Mouse (Mus musculus): ENCODE measurements at regions not wholly inside any gene's neighbourhood (a gene's known extent, or its start where the extent isn't known, plus 50 kb on each side); places are given as distances from the start of the nearest gene placed in this dataset.
"Not testable (repeated sequence)": the region's sequence is repeated elsewhere in the genome, so short reads cannot be mapped to it uniquely, and the experiment has no call there.

DNA sequence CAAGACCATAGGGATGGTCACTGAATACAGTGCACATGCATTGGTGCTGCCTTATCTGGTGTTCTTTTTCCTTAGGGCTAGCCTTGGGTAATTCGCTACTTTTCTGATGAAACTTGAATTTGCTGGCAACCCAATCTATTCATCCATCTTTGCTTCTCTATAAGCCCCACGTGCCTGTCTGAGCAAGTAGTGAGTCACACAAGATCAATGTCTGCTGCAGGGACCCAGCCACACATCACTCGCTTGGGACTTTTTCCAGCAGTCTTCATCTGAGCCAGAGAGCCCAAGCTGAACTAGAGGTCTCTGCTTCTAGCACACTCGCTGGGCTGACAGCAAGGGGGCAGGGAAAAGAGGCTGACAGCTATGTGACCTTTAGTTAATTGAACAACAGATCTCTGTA is 464.3 kb upstream of the Nmur2 start:
- Histone ChIP-seq H3K9me3 (ENCODE audit: control insufficient read depth, low read length) (no peaks in the 10 kb centered on the region), H3K4me3 (ENCODE audit: low read depth, low read length) (no peak overlapping the region), H3K36me3 (ENCODE audit: control insufficient read depth, insufficient read depth, low read length) (no peaks in the 10 kb centered on the region), H3K4me1 (ENCODE audit: control insufficient read depth, insufficient read depth, low read length) (no peaks in the 10 kb centered on the region), H3K9ac (ENCODE audit: low read length) (no peak overlapping the region), H3K27ac (ENCODE audit: low read depth, low read length) (no peak overlapping the region), H3K4me2 (no peak overlapping the region), H3K27me3 (ENCODE audit: control insufficient read depth, insufficient read depth, low read length) (no peaks in the 10 kb centered on the region)
- ATAC-seq (ENCODE audit: low FRiP score) (no peak), DNase-seq (ENCODE audit: low spot score, missing footprints) (no peak)
- 79% methylated on average over 4 of the region's 4 CpGs for WGBS

DNA sequence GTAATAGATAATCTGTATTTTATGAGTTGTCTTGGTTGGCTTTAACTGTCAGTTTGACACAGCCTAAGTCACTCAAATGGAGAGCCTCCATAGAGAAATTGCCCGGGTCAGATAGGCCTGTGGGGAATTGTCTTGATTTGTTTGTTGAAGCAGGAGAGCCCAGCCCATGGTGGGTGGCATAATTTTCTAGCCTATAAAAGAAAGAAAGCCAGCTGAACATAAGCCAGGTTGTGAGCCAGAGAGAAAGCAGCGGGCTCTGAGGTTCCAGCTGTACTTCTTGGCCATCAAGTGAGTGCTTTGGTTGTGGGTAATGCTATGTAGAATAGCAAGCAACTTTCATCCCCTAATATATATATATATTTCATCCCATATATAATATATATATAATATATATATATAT is 474.1 kb upstream of the Nmur2 start:
- no peaks in the 10 kb centered on the region for H3K9me3 ChIP-seq (ENCODE audit: control insufficient read depth, low read length)

DNA sequence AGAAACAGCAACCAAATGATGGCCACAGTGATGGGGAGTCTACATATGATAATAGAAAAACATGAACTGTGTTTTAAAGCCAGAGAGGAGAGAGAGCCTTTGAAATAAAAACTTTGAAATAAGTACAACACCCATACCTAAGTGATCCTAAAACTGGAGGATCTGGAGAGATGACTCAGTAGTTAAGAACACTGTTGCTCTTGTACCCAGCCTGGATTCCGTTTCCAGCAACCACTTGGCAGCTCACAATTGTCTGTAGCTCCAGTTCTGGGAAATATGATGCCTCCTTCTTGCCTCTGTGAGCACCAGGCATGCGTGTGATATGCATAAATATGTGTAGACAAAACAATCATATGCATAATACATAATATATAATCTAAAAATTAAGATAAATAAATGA is 477.7 kb upstream of the Nmur2 start:
- Histone ChIP-seq H3K9me3 (ENCODE audit: control insufficient read depth, low read length) (no peaks in the 10 kb centered on the region), H3K9ac (ENCODE audit: low read length) (no peak overlapping the region), H3K36me3 (ENCODE audit: control insufficient read depth, insufficient read depth, low read length) (no peaks in the 10 kb centered on the region), H3K4me1 (ENCODE audit: control insufficient read depth, insufficient read depth, low read length) (no peaks in the 10 kb centered on the region), H3K27me3 (ENCODE audit: control insufficient read depth, insufficient read depth, low read length) (no peaks in the 10 kb centered on the region), H3K4me3 (ENCODE audit: low read depth, low read length) (no peak overlapping the region), H3K4me2 (no peak overlapping the region), H3K27ac (ENCODE audit: low read depth, low read length) (no peak overlapping the region)
- WGBS: 81% methylated on average over 2 of the region's 2 CpGs
- ATAC-seq (ENCODE audit: low FRiP score): no peak
- DNase-seq (ENCODE audit: low spot score, missing footprints): no peak

More for the DNA sequence above, 474.1 kb upstream of the Nmur2 start:
- Histone ChIP-seq H3K4me3 (ENCODE audit: low read depth, low read length) (no peak overlapping the region), H3K9ac (ENCODE audit: low read length) (no peak overlapping the region), H3K36me3 (ENCODE audit: control insufficient read depth, insufficient read depth, low read length) (no peaks in the 10 kb centered on the region), H3K27me3 (ENCODE audit: control insufficient read depth, insufficient read depth, low read length) (no peaks in the 10 kb centered on the region), H3K27ac (ENCODE audit: low read depth, low read length) (no peak overlapping the region), H3K4me2 (no peak overlapping the region), H3K4me1 (ENCODE audit: control insufficient read depth, insufficient read depth, low read length) (no peaks in the 10 kb centered on the region)
- WGBS: 73% methylated on average over 2 of the region's 2 CpGs
- DNase-seq (ENCODE audit: low spot score, missing footprints) (no peak), ATAC-seq (ENCODE audit: low FRiP score) (no peak)

GRCm38 (mm10) chr11:56550736-56551135 is 460.5 kb upstream of the Gria1 start:
- DNase-seq (ENCODE audit: low spot score, missing footprints): no peak
- H3K9me3 ChIP-seq (ENCODE audit: control insufficient read depth, low read length): no peaks in the 10 kb centered on the region
- WGBS: 54% methylated on average over 4 of the region's 4 CpGs

GRCm38 (mm10) chr11:56556332-56556731 is 454.9 kb upstream of the Gria1 start:
- H3K4me3 ChIP-seq (ENCODE audit: low read depth, low read length): no peak overlapping the region
- H3K27me3 ChIP-seq (ENCODE audit: control insufficient read depth, insufficient read depth, low read length): no peaks in the 10 kb centered on the region
- H3K9me3 ChIP-seq (ENCODE audit: control insufficient read depth, low read length): no peaks in the 10 kb centered on the region
- H3K4me1 ChIP-seq (ENCODE audit: control insufficient read depth, insufficient read depth, low read length): no peaks in the 10 kb centered on the region
- no peak for DNase-seq (ENCODE audit: low spot score, missing footprints)
- no peaks in the 10 kb centered on the region for H3K36me3 ChIP-seq (ENCODE audit: control insufficient read depth, insufficient read depth, low read length)
- no peak overlapping the region for H3K27ac ChIP-seq (ENCODE audit: low read depth, low read length)
- H3K4me2 ChIP-seq: no peak overlapping the region
- 76% methylated on average over 1 of the region's 1 CpGs for WGBS
- ATAC-seq (ENCODE audit: low FRiP score): no peak
- H3K9ac ChIP-seq (ENCODE audit: low read length): no peak overlapping the region

More at GRCm38 (mm10) chr11:56550736-56551135, 460.5 kb upstream of the Gria1 start:
- Histone ChIP-seq H3K27ac (ENCODE audit: low read depth, low read length) (no peak overlapping the region), H3K36me3 (ENCODE audit: control insufficient read depth, insufficient read depth, low read length) (no peaks in the 10 kb centered on the region), H3K4me3 (ENCODE audit: low read depth, low read length) (no peak overlapping the region), H3K27me3 (ENCODE audit: control insufficient read depth, insufficient read depth, low read length) (no peaks in the 10 kb centered on the region), H3K4me2 (no peak overlapping the region), H3K9ac (ENCODE audit: low read length) (no peak overlapping the region), H3K4me1 (ENCODE audit: control insufficient read depth, insufficient read depth, low read length) (no peaks in the 10 kb centered on the region)
- no peak for ATAC-seq (ENCODE audit: low FRiP score)

GRCm38 (mm10) chr11:56580028-56580427 is 431.2 kb upstream of the Gria1 start:
- DNase-seq (ENCODE audit: low spot score, missing footprints) (no peak), ATAC-seq (ENCODE audit: low FRiP score) (no peak)
- no peaks in the 10 kb centered on the region for H3K4me1 ChIP-seq (ENCODE audit: control insufficient read depth, insufficient read depth, low read length)
- WGBS: 89% methylated on average over 5 of the region's 5 CpGs
- H3K4me2 ChIP-seq: no peak overlapping the region
- H3K27me3 ChIP-seq (ENCODE audit: control insufficient read depth, insufficient read depth, low read length): no peaks in the 10 kb centered on the region
- no peak overlapping the region for H3K27ac ChIP-seq (ENCODE audit: low read depth, low read length)
- H3K9ac ChIP-seq (ENCODE audit: low read length): no peak overlapping the region
- H3K36me3 ChIP-seq (ENCODE audit: control insufficient read depth, insufficient read depth, low read length): no peaks in the 10 kb centered on the region
- H3K4me3 ChIP-seq (ENCODE audit: low read depth, low read length): no peak overlapping the region
- no peaks in the 10 kb centered on the region for H3K9me3 ChIP-seq (ENCODE audit: control insufficient read depth, low read length)

DNA sequence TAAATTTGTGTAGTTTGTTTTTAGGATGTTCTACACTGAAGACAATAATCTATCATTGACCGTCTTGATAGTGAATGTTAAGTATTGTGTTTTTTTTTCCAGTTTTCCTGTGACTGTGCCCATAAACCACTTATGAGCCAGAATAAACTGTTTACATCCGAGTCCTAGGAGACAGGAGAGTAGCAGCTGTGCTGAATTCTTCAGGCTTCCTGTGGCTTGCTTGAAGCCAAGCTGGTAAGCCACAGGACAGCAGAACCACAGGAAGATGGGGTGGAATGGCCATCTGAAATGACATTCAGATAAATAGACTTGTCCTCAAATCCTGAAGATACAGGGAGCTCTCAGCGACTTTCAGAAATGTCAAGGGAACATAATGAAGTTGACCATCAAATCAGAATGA is 428.1 kb upstream of the Gria1 start:
- no peaks in the 10 kb centered on the region for H3K9me3 ChIP-seq (ENCODE audit: control insufficient read depth, low read length)
- no peak overlapping the region for H3K4me3 ChIP-seq (ENCODE audit: low read depth, low read length)
- no peaks in the 10 kb centered on the region for H3K4me1 ChIP-seq (ENCODE audit: control insufficient read depth, insufficient read depth, low read length)
- no peaks in the 10 kb centered on the region for H3K36me3 ChIP-seq (ENCODE audit: control insufficient read depth, insufficient read depth, low read length)
- no peak overlapping the region for H3K27ac ChIP-seq (ENCODE audit: low read depth, low read length)
- DNase-seq (ENCODE audit: low spot score, missing footprints): no peak
- ATAC-seq (ENCODE audit: low FRiP score): no peak
- 74% methylated on average over 3 of the region's 3 CpGs for whole genome bisulfite sequencing
- no peaks in the 10 kb centered on the region for H3K27me3 ChIP-seq (ENCODE audit: control insufficient read depth, insufficient read depth, low read length)
- no peak overlapping the region for H3K4me2 ChIP-seq
- H3K9ac ChIP-seq (ENCODE audit: low read length): no peak overlapping the region

GRCm38 (mm10) chr11:56593435-56593834 is 417.8 kb upstream of the Gria1 start:
- not testable (repeated sequence) for H3K27ac ChIP-seq (ENCODE audit: low read depth, low read length); H3K4me2 ChIP-seq; H3K27me3 ChIP-seq (ENCODE audit: control insufficient read depth, insufficient read depth, low read length); DNase-seq (ENCODE audit: low spot score, missing footprints); H3K4me1 ChIP-seq (ENCODE audit: control insufficient read depth, insufficient read depth, low read length); H3K4me3 ChIP-seq (ENCODE audit: low read depth, low read length); H3K9me3 ChIP-seq (ENCODE audit: control insufficient read depth, low read length); H3K36me3 ChIP-seq (ENCODE audit: control insufficient read depth, insufficient read depth, low read length); H3K9ac ChIP-seq (ENCODE audit: low read length)
- ATAC-seq (ENCODE audit: low FRiP score): peak; percentile 79; the same call in 1 of the 2 replicates
- WGBS: 79% methylated on average over 2 of the region's 6 CpGs

DNA sequence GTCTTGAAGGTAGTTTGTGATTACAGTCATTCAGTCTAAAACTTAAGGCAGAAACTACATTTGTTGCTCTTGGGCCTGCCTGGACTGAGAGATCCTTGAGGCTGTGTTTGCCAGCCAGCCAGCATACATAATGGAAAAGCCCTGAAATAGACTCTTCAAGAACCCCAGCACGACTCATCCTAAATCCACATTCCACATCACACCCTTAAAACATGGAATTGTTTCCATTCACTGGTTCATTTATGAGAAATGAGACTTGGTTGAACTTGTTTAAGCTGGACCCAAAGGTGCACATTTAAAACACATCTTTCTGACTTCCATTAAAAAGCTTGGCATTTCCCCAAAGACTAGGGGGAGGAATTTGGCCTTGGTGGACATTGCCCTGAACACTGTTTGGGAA is 407.4 kb upstream of the Gria1 start:
- H3K4me3 ChIP-seq (ENCODE audit: low read depth, low read length): no peak overlapping the region
- no peaks in the 10 kb centered on the region for H3K9me3 ChIP-seq (ENCODE audit: control insufficient read depth, low read length)
- H3K27me3 ChIP-seq (ENCODE audit: control insufficient read depth, insufficient read depth, low read length): no peaks in the 10 kb centered on the region
- H3K9ac ChIP-seq (ENCODE audit: low read length): no peak overlapping the region
- DNase-seq (ENCODE audit: low spot score, missing footprints) (no peak), ATAC-seq (ENCODE audit: low FRiP score) (no peak)
- WGBS: 68% methylated on average over 1 of the region's 1 CpGs
- H3K4me2 ChIP-seq: no peak overlapping the region
- no peaks in the 10 kb centered on the region for H3K4me1 ChIP-seq (ENCODE audit: control insufficient read depth, insufficient read depth, low read length)
- no peaks in the 10 kb centered on the region for H3K36me3 ChIP-seq (ENCODE audit: control insufficient read depth, insufficient read depth, low read length)
- H3K27ac ChIP-seq (ENCODE audit: low read depth, low read length): no peak overlapping the region

DNA sequence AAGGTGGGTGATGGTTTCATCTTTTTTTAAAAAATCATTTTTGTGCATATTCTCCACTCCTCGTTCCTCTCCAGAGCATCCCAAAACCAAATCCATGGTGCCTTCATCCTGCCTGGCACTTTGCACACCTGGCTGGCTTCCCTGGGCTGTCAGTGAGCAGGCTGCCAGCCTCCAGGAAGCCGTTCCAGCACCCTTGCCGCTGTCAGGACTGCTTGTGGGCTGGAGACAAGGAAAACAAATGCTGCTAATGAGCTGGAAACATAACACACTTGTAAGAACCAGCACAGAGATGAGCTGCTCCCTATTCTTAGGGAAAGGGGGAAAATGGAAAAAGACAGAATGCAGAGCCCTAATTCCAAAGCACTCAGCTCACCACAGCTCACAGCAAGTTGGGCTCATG is 383.5 kb upstream of the Gria1 start:
- H3K4me2 ChIP-seq: no peak overlapping the region
- H3K9me3 ChIP-seq (ENCODE audit: control insufficient read depth, low read length): no peaks in the 10 kb centered on the region
- H3K4me1 ChIP-seq (ENCODE audit: control insufficient read depth, insufficient read depth, low read length): no peaks in the 10 kb centered on the region
- H3K36me3 ChIP-seq (ENCODE audit: control insufficient read depth, insufficient read depth, low read length): no peaks in the 10 kb centered on the region
- H3K4me3 ChIP-seq (ENCODE audit: low read depth, low read length): no peak overlapping the region
- no peak for ATAC-seq (ENCODE audit: low FRiP score)
- no peaks in the 10 kb centered on the region for H3K27me3 ChIP-seq (ENCODE audit: control insufficient read depth, insufficient read depth, low read length)
- WGBS: 73% methylated on average over 3 of the region's 3 CpGs
- no peak overlapping the region for H3K27ac ChIP-seq (ENCODE audit: low read depth, low read length)
- H3K9ac ChIP-seq (ENCODE audit: low read length): no peak overlapping the region
- DNase-seq (ENCODE audit: low spot score, missing footprints): no peak
